Mouse (Mus musculus) stomach, postnatal 0 days (tissue): ENCODE measurements around the gene Zfand6.

Experiments
- CTCF ChIP-seq: IDR thresholded peaks from 2 replicates; pipeline ENCODE4 v1.5.1; 2016; ENCODE audit warnings: antibody characterized with exemption, low read depth, mild to moderate bottlenecking, moderate library complexity
- EP300 ChIP-seq: optimal IDR thresholded peaks from 2 replicates; pipeline ENCODE3; 2016; ENCODE audit warnings: antibody characterized with exemption

DNA sequence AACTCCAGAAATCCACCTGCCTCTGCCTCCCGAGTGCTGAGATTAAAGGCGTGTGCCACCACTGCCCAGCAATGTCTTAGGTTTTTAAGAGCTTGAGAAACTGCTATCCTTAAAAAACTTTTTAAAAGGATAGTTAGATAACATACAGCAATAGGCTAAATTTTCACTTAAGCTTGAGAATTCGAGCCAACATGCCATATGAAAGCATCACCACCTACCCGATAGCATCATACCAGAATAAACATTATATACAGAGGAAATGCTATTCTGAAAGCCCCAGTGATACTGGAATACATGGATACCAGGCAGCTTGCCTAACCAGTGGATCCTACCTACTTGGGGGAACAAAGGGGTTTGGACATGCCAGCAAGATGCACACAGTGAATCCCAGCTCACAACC is 66.0 kb downstream of the Zfand6 start:
- no peak for TF ChIP-seq CTCF
- no peak for TF ChIP-seq EP300
